Mouse (Mus musculus) CH12.LX (cell line): ENCODE measurements around the gene Klrk1.

Source experiments
- CHD2 ChIP-seq: IDR thresholded peaks from 2 replicates; pipeline ENCODE4 v1.6.1; 2011; ENCODE audit warnings: low read length, improper control_type of control experiment
- CTCF ChIP-seq, 2 experiments: IDR thresholded peaks in 1 of 2; conservative IDR thresholded peaks in 1 of 2; 2 replicates each; pipeline ENCODE4 v1.5.1; 2011 to 2012; ENCODE audit warnings: low read depth in 2 of 2, low read length in 2 of 2, improper control_type of control experiment in 1 of 2, inconsistent platforms in 1 of 2, mild to moderate bottlenecking in 1 of 2, moderate library complexity in 1 of 2
- GABPA ChIP-seq: IDR thresholded peaks from 2 replicates; pipeline ENCODE4 v1.6.1; 2012; ENCODE audit warnings: low read depth, low read length, improper control_type of control experiment, inconsistent platforms; ENCODE audit not compliant: insufficient replicate concordance
- KAT2A ChIP-seq: IDR thresholded peaks from 2 replicates; pipeline ENCODE4 v1.6.1; 2012; ENCODE audit warnings: low read length, improper control_type of control experiment, inconsistent platforms; ENCODE audit not compliant: insufficient replicate concordance
- MAX ChIP-seq: IDR thresholded peaks from 2 replicates; pipeline ENCODE4 v1.6.1; 2011; ENCODE audit warnings: low read length, improper control_type of control experiment
- MAZ ChIP-seq: IDR thresholded peaks from 2 replicates; pipeline ENCODE4 v1.6.1; 2012; ENCODE audit warnings: low read depth, mild to moderate bottlenecking, inconsistent platforms, low read length, improper control_type of control experiment, moderate library complexity
- MEF2A ChIP-seq: IDR thresholded peaks from 2 replicates; pipeline ENCODE4 v1.6.1; 2014; ENCODE audit warnings: low read depth, mild to moderate bottlenecking, inconsistent platforms, low read length, improper control_type of control experiment, borderline replicate concordance
- MXI1 ChIP-seq: IDR thresholded peaks from 2 replicates; pipeline ENCODE4 v1.6.1; 2011; ENCODE audit warnings: mild to moderate bottlenecking, low read depth, low read length, improper control_type of control experiment
- NELFE ChIP-seq: IDR thresholded peaks from 2 replicates; pipeline ENCODE4 v1.6.1; 2011; ENCODE audit warnings: low read depth, low read length, improper control_type of control experiment
- POLR2A ChIP-seq: IDR thresholded peaks from 2 replicates; pipeline ENCODE4 v1.6.1; 2011; ENCODE audit warnings: low read depth, mild to moderate bottlenecking, improper control_type of control experiment, low read length
- SMC3 ChIP-seq: IDR thresholded peaks from 2 replicates; pipeline ENCODE4 v1.6.1; 2011; ENCODE audit warnings: low read depth, low read length, improper control_type of control experiment
- ZMIZ1 ChIP-seq: IDR thresholded peaks from 2 replicates; pipeline ENCODE4 v1.6.1; 2012; ENCODE audit warnings: low read depth, mild to moderate bottlenecking, inconsistent platforms, low read length, improper control_type of control experiment
- ZNF384 ChIP-seq: IDR thresholded peaks from 2 replicates; pipeline ENCODE4 v1.6.1; 2012; ENCODE audit warnings: low read depth, low read length, improper control_type of control experiment, inconsistent platforms

DNA sequence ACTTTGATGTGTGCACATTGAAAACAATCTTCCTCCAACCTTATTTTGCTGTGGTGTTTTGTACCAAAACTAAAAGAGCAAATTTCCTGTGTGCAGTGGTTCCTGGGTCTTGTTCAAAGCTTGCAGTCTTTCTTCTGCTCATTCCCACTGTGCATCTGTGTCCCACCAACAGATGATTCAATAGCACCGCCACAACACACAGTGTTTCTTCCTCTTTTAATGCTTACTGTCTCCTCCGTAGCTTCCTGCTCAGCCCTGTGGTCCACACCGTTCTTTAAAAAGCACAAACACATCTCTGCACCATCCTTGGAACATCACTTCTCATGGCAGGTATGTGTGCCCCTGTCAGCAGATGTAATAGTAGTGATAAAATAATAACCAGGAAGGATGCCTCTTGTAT, 32.2 kb downstream of the Klrk1 start, which contains the start of gene Klrd1:
- TF ChIP-seq CTCF (conservative IDR thresholded peaks at IDR 0.05 in 1 of 2, IDR thresholded peaks at IDR 0.05 in 1 of 2; ENCODE audit: low read depth in 2 of 2, low read length in 2 of 2) = no peak
- TF ChIP-seq POLR2A = no peak
- no peak for TF ChIP-seq MAX
- TF ChIP-seq GABPA = no peak
- TF ChIP-seq ZNF384 = no peak
- no peak for TF ChIP-seq MAZ
- TF ChIP-seq MXI1 = no peak
- TF ChIP-seq KAT2A = no peak
- no peak for TF ChIP-seq ZMIZ1
- no peak for TF ChIP-seq SMC3
- TF ChIP-seq NELFE = no peak
- TF ChIP-seq MEF2A = no peak
- no peak for TF ChIP-seq CHD2
